Mouse (Mus musculus) midbrain, embryonic 16.5 days (tissue): ENCODE measurements around the gene Anapc11. TPM values are rescaled to one million over a fixed set of nuclear protein-coding genes. Genes with fewer than 3 reads are reported as not detected.

Source experiments
- ATAC-seq: fragments of 200-750 bp; cut with Nextera tagmentation; 2 replicates; pipeline ENCODE4 v1.8.0; 2017; ENCODE audit warnings: moderate TSS enrichment
- H3K27ac ChIP-seq: fragments of 300-500 bp; sonication (generic); 2 replicates; pipeline ENCODE4 v1.5.1; 2014; ENCODE audit warnings: mild to moderate bottlenecking, low read length, mixed read lengths
- H3K27me3 ChIP-seq: fragments of 300-500 bp; sonication (generic); 2 replicates; pipeline ENCODE4 v1.6.1; 2014; ENCODE audit warnings: low read depth, low read length, mixed read lengths; ENCODE audit not compliant: control insufficient read depth, insufficient read depth
- H3K36me3 ChIP-seq: fragments of 300-500 bp; sonication (generic); 2 replicates; pipeline ENCODE4 v1.6.1; 2014; ENCODE audit warnings: mild to moderate bottlenecking, low read length, moderate library complexity, mixed read lengths; ENCODE audit not compliant: control insufficient read depth, insufficient read depth
- H3K4me1 ChIP-seq: fragments of 300-500 bp; sonication (generic); 2 replicates; pipeline ENCODE4 v1.6.1; 2014; ENCODE audit warnings: mild to moderate bottlenecking, low read length, mixed read lengths; ENCODE audit not compliant: control insufficient read depth, insufficient read depth
- H3K4me2 ChIP-seq: fragments of 300-500 bp; sonication (generic); 2 replicates; pipeline ENCODE4 v1.6.1; 2014; ENCODE audit warnings: mild to moderate bottlenecking, low read length, mixed read lengths
- H3K4me3 ChIP-seq: fragments of 300-500 bp; sonication (generic); 2 replicates; pipeline ENCODE4 v1.5.1; 2014; ENCODE audit warnings: low read depth, mild to moderate bottlenecking, low read length, moderate library complexity, mixed read lengths
- H3K9ac ChIP-seq: fragments of 300-500 bp; sonication (generic); 2 replicates; pipeline ENCODE4 v1.6.1; 2014; ENCODE audit warnings: low read depth, low read length, mixed read lengths
- H3K9me3 ChIP-seq: fragments of 300-500 bp; sonication (generic); replicated peaks from 2 replicates; pipeline ENCODE4 v1.6.1; 2014; ENCODE audit warnings: mild to moderate bottlenecking, low read length, mixed read lengths; ENCODE audit not compliant: control insufficient read depth, poor library complexity, severe bottlenecking
- WGBS: fragments of 180-500 bp; shearing (Covaris S2); extraction: QIAGEN DNeasy Blood & Tissue Kit; methylation state at CpG from one replicate; pipeline ENCODE4 v1.1.7; 2014; 5-methylcytosine and 5-hydroxymethylcytosine counted together
- polyA plus RNA-seq: library from polyadenylated mRNA; unstranded; fragments of >200 nt; fragmentation: Nextera tagmentation; extraction: Ambion mirVana; gene quantifications from 2 replicates; pipeline ENCODE4 v1.2.1, GENCODE M21; 2015

Gene Anapc11
- polyA plus RNA-seq, 1 experiment from 2014 or later, result 196 TPM

DNA sequence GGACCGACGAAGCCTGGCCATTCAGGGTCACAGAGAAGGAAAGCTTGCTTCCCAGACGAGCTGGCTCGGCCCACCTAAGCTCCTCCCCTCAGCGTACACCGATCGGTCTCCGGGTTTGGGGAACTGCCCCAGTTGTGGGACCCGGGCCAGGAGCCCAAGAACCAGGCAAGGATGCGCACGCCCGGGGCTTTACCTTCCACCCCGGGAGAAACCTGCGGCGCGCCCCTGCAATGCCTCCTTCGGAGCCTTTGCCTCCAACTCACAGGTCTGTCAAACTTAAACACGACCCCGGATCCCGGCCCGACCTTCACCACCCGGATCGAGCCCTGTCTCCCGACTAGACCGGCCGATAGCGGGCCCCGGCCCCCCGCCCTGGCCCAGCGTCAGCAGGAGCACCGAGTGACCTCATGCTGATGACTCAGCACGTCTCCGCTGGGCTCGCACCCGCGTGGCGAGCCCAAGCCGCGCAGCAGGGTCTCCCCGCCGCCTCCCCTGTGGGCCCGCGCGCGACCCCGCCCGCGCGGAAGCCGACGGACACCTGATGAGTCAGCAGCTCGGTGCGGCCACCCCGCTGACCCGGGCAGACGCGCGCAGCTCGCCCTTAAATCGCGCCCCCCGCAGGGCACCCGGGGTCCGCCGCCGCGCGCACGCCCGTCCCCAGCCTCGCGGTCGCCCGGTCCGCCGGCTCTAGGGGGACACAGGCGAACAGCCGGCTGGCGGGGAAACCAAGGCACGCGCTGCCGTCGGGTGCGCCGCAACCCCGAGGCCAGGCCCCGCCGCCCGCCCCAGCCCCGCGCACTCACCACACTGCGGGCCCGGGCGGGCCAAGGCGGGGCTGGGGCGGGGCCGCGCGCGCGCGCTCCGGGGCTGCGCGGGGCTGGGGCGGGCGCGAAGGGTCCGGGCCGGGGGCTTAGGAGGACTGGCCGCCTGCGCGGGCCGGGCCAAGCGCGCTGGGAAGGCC is 34.6 kb downstream of the Anapc11 start:
- Histone ChIP-seq H3K27ac (peak overlapping the region; percentile 86), H3K27me3 (no peaks in the 10 kb centered on the region), H3K4me1 (peaks cover 29% of the 10 kb centered on the region), H3K9ac (peak overlapping the region; percentile 89), H3K4me2 (peak overlapping the region; percentile 93), H3K4me3 (peak overlapping the region; percentile 93), H3K9me3 (no peaks in the 10 kb centered on the region), H3K36me3 (peaks cover 4% of the 10 kb centered on the region)
- under 1% methylated on average over 107 of the region's 116 CpGs for WGBS
- ATAC-seq, result peak; percentile 80

DNA sequence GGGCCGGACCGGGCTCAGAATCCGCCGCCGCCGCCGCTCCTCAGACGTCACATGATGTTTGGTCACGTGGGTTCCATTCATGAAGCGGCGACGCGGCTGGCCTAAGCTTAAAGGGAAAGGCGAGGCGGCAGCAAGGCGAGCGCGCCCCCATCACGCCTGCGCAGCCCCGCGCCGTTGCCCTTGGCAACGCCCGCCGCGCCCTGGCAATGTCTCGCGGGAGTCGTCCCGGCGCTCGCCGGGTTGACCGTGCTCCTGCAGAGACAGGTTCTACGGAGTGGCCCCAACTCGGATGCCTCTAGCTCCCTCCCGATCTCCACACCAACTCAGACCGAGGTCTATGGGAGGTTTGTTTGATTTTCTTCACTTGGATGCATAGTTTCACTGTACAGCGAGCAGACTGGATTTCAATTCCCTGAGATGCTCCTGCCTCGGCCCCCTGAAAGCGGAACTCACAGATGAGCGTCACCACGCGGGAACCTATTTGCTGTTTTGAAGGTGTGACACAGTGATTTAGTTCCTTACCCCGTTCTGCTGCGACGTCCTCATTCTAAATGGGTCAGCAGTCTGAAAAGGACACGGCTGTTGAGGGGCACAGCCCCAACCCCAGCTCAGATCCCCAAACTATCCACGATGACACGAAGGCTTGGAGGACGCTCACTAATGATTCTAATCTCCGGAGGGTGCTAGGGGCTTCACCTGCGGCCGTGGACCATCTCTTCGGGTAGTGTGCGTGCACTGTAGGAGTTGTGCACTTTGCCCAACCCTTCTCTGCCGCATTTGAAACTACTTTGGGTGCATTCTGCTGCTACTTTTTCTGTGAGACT is 35.5 kb downstream of the Anapc11 start, which contains the start of gene Mafg:
Mafg (minus strand) TSS at position 81 of the 824 bp plus-strand sequence.
- peak within 1 kb of the TSS; percentile 93 for H3K4me3 ChIP-seq
- peaks cover 29% of the 10 kb centered on the region for H3K4me1 ChIP-seq
- H3K27me3 ChIP-seq, result no peaks in the 10 kb centered on the region
- H3K36me3 ChIP-seq, result peaks cover 4% of the 10 kb centered on the region
- ATAC-seq, result peak; percentile 91
- H3K9ac ChIP-seq, result peak within 1 kb of the TSS; percentile 89
- WGBS, result 10% methylated on average over 58 of the region's 58 CpGs
- peak within 1 kb of the TSS; percentile 93 for H3K4me2 ChIP-seq
- H3K9me3 ChIP-seq, result no peaks in the 10 kb centered on the region
- H3K27ac ChIP-seq, result peak within 1 kb of the TSS; percentile 86

DNA sequence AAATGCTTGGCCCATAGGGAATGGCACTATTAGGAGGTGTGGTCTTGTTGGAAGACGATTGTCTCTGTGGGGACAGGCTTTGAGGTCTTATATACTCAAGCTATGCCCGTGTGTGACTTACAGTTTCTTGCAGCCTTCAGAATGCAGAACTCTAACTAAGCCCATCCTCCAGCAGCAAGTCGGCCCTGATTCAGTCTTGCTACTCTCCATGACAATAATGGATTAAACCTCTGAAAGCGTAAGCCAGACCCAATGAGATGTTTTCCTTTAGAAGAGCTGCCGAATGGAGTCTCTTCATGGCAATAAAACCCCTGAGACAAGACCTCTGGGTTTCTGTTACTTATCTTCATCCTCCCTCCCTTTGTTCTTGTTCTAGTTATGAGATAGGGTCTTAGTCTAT is 36.6 kb downstream of the Anapc11 start:
- whole genome bisulfite sequencing, result 69% methylated on average over 5 of the region's 5 CpGs
- no peaks in the 10 kb centered on the region for H3K9me3 ChIP-seq
- ATAC-seq, result no peak
- peaks cover 27% of the 10 kb centered on the region for H3K4me1 ChIP-seq
- no peak overlapping the region for H3K27ac ChIP-seq
- H3K36me3 ChIP-seq, result no peaks in the 10 kb centered on the region
- no peak overlapping the region for H3K9ac ChIP-seq
- no peaks in the 10 kb centered on the region for H3K27me3 ChIP-seq
- H3K4me2 ChIP-seq, result no peak overlapping the region
- H3K4me3 ChIP-seq, result no peak overlapping the region

DNA sequence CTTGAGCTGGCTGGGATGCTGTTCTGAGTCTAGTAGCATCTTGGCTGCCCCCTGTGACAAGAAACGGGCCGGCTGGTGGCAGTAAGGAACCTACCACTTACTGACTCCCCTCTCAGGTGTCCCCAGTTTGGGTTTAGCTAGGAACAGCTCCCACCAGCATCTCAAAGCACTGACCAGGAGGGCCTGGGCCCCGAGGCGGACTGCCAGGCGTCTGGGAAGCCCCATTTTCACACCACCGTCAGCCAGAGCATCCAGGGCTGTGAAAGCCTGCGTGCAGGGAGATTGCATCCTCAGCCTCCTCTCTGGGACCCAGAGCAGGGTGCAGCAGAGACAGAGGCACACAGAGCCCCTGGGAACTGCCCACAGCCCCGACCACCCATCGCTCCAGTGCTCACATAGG is 43.0 kb downstream of the Anapc11 start:
- H3K36me3 ChIP-seq, result no peaks in the 10 kb centered on the region
- H3K9me3 ChIP-seq, result no peaks in the 10 kb centered on the region
- H3K9ac ChIP-seq, result no peak overlapping the region
- 66% methylated on average over 9 of the region's 9 CpGs for WGBS
- H3K27me3 ChIP-seq, result no peaks in the 10 kb centered on the region; the same call in 1 of the 2 replicates
- H3K4me3 ChIP-seq, result no peak overlapping the region
- no peak overlapping the region for H3K27ac ChIP-seq
- peaks cover 8% of the 10 kb centered on the region for H3K4me1 ChIP-seq
- H3K4me2 ChIP-seq, result no peak overlapping the region
- ATAC-seq, result no peak

DNA sequence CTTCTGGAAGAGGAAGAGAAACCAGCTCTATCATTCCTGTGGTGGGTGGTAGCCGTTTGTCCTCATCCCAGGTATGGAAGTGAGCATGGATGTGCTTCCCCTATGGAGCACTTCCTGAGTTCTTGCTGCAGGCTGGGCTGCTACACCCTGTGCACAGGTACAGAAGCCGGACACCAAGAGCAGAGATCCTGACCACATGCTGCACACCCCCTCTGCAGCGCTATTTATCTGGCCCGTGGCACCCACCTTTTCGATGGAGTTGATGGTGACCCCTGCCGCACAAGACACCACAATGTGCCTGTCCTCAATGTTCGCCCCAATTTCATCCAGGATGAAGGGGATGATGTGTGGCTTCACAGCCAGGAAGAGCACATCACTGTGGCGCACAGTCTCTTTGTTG is 43.6 kb downstream of the Anapc11 start:
- H3K27ac ChIP-seq, result no peak overlapping the region
- H3K27me3 ChIP-seq, result no peaks in the 10 kb centered on the region; the same call in 1 of the 2 replicates
- ATAC-seq, result no peak
- H3K9ac ChIP-seq, result 0 out of 2 replicates have a peak overlapping the region, but pooled peaks have one; percentile 14
- no peaks in the 10 kb centered on the region for H3K9me3 ChIP-seq
- H3K4me2 ChIP-seq, result no peak overlapping the region
- no peak overlapping the region for H3K4me3 ChIP-seq
- no peaks in the 10 kb centered on the region for H3K36me3 ChIP-seq
- 92% methylated on average over 8 of the region's 8 CpGs for WGBS
- peaks cover 8% of the 10 kb centered on the region for H3K4me1 ChIP-seq

DNA sequence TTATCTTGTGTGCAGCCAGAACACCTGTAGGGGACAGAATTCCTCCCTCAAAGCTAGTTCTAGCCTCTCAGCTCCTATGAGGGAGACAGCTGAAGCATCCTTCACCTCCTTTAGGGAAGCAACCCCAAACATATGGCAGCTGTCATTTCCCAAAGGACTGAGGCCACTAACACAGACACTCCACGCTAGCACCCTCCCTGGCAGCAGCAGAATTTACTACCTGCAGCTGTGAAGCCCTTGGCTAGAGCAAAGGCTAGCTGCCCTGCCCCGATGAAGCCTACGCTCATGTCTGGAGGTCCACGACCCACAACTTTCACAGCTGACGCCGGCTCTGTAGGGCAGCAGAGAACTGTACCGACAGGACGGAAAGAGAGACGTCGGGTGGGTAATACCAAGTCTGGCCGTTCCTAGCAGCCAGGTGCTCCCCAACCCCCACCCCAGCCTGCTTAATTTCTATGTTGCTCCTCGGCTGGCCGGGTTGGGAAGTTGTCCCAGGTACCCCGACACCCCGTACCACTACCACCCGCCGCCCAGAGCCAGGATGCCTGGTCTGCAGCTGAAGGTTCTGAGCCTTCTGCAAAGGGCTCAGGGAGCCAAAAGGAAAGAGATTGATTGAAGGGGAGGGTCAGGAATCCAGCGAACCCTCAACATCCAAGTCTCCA is 44.8 kb downstream of the Anapc11 start:
- H3K27ac ChIP-seq, result peak overlapping the region; percentile 45; the same call in 1 of the 2 replicates
- ATAC-seq, result peak; percentile 65
- H3K9me3 ChIP-seq, result no peaks in the 10 kb centered on the region
- H3K4me1 ChIP-seq, result peaks cover 8% of the 10 kb centered on the region
- H3K27me3 ChIP-seq, result no peaks in the 10 kb centered on the region; the same call in 1 of the 2 replicates
- peak overlapping the region; percentile 85 for H3K4me2 ChIP-seq
- peak overlapping the region; percentile 75 for H3K9ac ChIP-seq
- 3% methylated on average over 18 of the region's 18 CpGs for WGBS
- peak overlapping the region; percentile 52 for H3K4me3 ChIP-seq
- no peaks in the 10 kb centered on the region for H3K36me3 ChIP-seq

DNA sequence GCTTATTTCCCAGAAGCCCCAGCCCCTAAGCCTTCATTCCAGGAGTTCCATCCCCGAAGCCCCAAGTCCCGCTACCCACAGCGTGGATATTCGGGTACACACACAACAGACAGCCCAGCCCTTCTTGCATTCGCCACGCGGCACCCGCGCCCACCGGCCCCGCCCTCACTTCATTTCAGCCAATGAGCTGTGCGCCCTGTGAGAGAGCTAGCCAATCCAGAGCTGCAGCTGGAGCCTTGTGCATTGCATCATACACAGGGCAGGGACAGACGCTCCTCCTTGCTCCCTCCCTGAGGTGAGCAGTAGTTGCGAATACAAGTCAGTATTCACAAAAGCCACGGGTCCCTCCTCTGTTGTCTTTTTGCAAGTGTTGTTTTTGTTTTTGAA is 45.4 kb downstream of the Anapc11 start, which contains the start of gene Pycr1:
Pycr1 (minus strand) TSS at position 169 of the 387 bp plus-strand sequence.
- Histone ChIP-seq H3K4me1 (peaks cover 10% of the 10 kb centered on the region), H3K4me2 (peak within 1 kb of the TSS; percentile 85), H3K4me3 (peak within 1 kb of the TSS; percentile 52), H3K9me3 (no peaks in the 10 kb centered on the region), H3K27ac (peak within 1 kb of the TSS; percentile 45; the same call in 1 of the 2 replicates), H3K27me3 (no peaks in the 10 kb centered on the region; the same call in 1 of the 2 replicates), H3K36me3 (no peaks in the 10 kb centered on the region), H3K9ac (peak within 1 kb of the TSS; percentile 75)
- ATAC-seq, result peak; percentile 99
- under 1% methylated on average over 15 of the region's 15 CpGs for WGBS

DNA sequence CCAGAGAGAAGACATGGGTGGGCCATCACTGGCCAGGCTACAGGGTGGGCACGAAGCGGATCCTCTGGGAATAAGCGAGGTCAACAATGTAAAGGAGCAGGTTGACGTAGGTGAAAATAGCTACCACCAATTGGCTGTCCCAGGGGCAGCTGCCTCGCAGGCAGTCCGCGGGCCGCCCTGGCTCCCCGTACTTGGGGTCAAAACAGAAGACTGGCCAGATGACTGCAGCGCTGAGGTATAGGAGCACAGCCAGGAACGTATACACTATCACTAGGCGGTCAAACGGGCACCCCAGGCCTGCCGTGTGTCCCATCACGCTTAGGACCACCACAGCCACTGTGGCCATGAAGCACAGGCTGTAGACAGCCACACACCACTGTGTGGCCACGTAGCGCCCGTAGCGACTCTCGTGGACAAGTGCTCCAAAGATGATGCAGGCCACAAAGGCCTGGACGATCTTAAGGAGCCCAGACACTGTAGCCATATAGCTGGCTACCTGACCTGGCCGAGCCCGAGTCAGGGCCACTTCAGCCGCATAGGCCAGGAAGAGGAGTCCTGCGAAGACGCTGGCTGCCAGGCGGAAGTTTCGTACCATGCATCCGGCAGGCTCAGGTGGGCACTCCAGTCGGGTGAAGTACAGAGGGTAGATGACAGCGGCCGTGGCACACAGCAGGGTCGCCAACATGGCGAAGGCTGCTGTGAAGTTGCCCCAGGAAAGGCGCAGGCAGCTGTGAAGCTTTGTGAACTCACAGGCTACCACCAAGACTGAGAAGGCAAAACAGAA is 49.0 kb downstream of the Anapc11 start:
- Histone ChIP-seq H3K9me3 (no peaks in the 10 kb centered on the region), H3K4me1 (peaks cover 10% of the 10 kb centered on the region), H3K27ac (no peak overlapping the region), H3K36me3 (no peaks in the 10 kb centered on the region), H3K27me3 (no peaks in the 10 kb centered on the region; the same call in 1 of the 2 replicates), H3K9ac (no peak overlapping the region), H3K4me2 (peak overlapping the region; percentile 50; the same call in 1 of the 2 replicates), H3K4me3 (no peak overlapping the region)
- no peak for ATAC-seq
- 81% methylated on average over 35 of the region's 35 CpGs for WGBS
